Mouse (Mus musculus): ENCODE results near the gene Rnaseh2b.
A peak's percentile ranks its signal among the peaks of the same experiment; 100 is the strongest.

Gene Rnaseh2b

GRCm38 (mm10) chr14:62361263-62361980, 69.0 kb downstream of the Rnaseh2b start:
- DNase-seq (ENCODE audit: low spot score) = no peak

GRCm38 (mm10) chr14:62363774-62364173, 71.4 kb downstream of the Rnaseh2b start:
- no peak for DNase-seq (ENCODE audit: low spot score)

- DNase-seq (ENCODE audit: low spot score) = peak; percentile 17
Observed at GRCm38 (mm10) chr14:62370819-62371218, 78.4 kb downstream of the Rnaseh2b start.

GRCm38 (mm10) chr14:62374001-62374400, 81.6 kb downstream of the Rnaseh2b start:
- DNase-seq (ENCODE audit: low spot score) = no peak

- no peak for DNase-seq (ENCODE audit: low spot score)
Observed at GRCm38 (mm10) chr14:62375694-62376093, 83.3 kb downstream of the Rnaseh2b start.

- DNase-seq (ENCODE audit: low spot score) = no peak
Observed at GRCm38 (mm10) chr14:62376115-62376514, 83.7 kb downstream of the Rnaseh2b start.

GRCm38 (mm10) chr14:62379391-62379790, 87.0 kb downstream of the Rnaseh2b start:
- no peak for DNase-seq (ENCODE audit: low spot score)

- no peak for DNase-seq (ENCODE audit: low spot score)
Observed at GRCm38 (mm10) chr14:62380606-62381005, 88.2 kb downstream of the Rnaseh2b start.

- DNase-seq (ENCODE audit: low spot score) = no peak
Observed at GRCm38 (mm10) chr14:62383109-62383508, 90.7 kb downstream of the Rnaseh2b start.

GRCm38 (mm10) chr14:62383786-62384299, 91.5 kb downstream of the Rnaseh2b start:
- DNase-seq (ENCODE audit: low spot score) = no peak

- no peak for DNase-seq (ENCODE audit: low spot score)
Observed at GRCm38 (mm10) chr14:62389064-62389728, 96.8 kb downstream of the Rnaseh2b start.

- no peak for DNase-seq (ENCODE audit: low spot score)
Observed at GRCm38 (mm10) chr14:62389729-62390536, 97.5 kb downstream of the Rnaseh2b start.

GRCm38 (mm10) chr14:62392754-62393153, 100.4 kb downstream of the Rnaseh2b start:
- no peak for DNase-seq (ENCODE audit: low spot score)

GRCm38 (mm10) chr14:62395346-62395745, 103.0 kb downstream of the Rnaseh2b start:
- no peak for DNase-seq (ENCODE audit: low spot score)

- no peak for DNase-seq (ENCODE audit: low spot score)
Observed at GRCm38 (mm10) chr14:62416007-62416741, 123.8 kb downstream of the Rnaseh2b start.

- no peak for DNase-seq (ENCODE audit: low spot score)
Observed at GRCm38 (mm10) chr14:62416742-62417134, 124.3 kb downstream of the Rnaseh2b start.

GRCm38 (mm10) chr14:62417501-62417900, 125.1 kb downstream of the Rnaseh2b start:
- no peak for DNase-seq (ENCODE audit: low spot score)

- DNase-seq (ENCODE audit: low spot score) = no peak
Observed at GRCm38 (mm10) chr14:62422265-62422664, 129.9 kb downstream of the Rnaseh2b start.
